Mouse (Mus musculus) ovary, postnatal 10 days (tissue): ENCODE measurements around the gene Tctn1.

Source experiments
- DNase-seq: peaks from one replicate; pipeline ENCODE4 v3.0.0; 2022; ENCODE audit warnings: low spot score

Tctn1 gene

GRCm38 (mm10) chr5:122246547-122247167 is 17.6 kb downstream of the Tctn1 start:
- DNase-seq, result no peak

DNA sequence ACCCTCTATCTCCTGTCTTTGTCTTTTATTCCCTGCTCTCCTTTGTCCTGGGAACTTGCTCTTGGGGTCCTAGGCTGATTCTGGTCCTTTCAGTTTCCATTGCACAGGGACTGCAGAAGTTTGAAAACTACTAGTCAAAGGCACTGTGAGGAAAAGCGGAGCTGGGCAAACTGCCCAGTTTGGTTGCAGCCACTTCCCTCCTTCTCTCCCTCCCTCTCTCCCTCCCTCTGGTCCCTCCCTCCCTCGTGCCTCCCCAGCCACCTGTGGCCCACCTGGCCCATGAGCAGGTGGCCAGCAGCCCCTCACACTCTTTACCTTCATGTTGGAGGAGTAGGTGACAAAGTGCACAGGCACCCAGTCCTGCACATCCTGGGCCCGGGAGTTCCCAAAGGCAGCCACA is 19.1 kb downstream of the Tctn1 start:
- no peak for DNase-seq

- DNase-seq, result no peak
These were observed 20.3 kb downstream of the Tctn1 start for GRCm38 (mm10) chr5:122243781-122244523.

GRCm38 (mm10) chr5:122242521-122243123 is 21.6 kb downstream of the Tctn1 start:
- DNase-seq, result no peak

DNA sequence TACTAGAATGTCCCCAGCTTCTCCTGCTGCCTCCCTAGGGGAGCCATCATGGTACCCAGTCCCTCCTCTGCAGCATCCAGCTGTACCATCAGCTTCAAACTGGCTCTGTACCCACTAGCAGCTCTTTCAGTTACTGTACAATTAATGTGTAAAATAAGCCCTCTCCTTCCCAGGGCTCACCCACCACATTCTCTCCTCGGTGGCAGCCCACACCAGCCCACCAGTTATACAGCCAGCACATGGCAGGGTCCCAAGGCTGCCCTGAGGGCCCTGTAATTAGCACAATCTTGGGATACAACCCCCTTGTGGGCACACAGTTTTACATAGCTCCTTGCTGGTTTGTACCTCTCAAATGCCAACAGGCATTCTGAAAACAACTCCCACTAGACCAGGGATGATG is 23.3 kb downstream of the Tctn1 start:
- DNase-seq, result no peak

GRCm38 (mm10) chr5:122240521-122240920 is 23.7 kb downstream of the Tctn1 start:
- no peak for DNase-seq

DNA sequence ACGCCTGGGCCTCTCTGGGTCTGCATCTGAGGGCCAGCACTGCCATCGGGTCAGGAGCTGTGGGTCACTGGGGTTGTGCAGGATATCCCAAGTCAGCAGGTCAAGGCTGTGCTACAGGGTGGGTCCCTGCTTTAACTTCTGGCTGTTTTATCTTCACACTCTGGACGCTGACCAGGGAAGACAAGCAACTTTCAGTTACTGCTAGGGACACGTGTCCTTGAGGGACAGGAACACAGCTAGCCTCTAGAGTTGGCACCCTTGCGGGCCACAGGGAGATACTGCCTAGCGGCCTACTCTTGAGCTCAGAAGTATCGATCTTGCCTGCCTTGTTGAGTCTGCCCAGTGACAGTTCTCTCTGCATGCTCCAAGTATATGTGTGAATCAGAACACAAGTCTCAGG is 24.6 kb downstream of the Tctn1 start:
- no peak for DNase-seq

DNA sequence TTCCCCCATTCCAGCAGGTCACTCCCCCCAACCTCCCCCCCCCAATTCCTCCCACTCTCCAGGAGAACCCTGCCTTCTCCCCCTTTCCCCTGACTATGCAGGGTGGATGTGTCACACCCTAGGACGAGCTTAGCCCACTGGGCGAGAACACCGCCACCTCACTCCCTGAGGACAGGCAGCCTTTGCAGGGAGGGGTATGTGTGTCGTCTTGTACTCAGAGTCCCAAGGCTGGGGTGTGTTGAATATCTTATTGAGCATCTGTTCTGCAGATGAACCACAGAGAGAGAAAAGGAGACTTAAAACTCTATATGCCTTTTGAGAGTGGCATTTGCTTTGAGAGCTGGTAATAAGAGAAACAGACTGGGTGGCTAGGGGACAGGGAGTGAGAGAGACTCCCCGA is 27.1 kb downstream of the Tctn1 start:
- no peak for DNase-seq

GRCm38 (mm10) chr5:122235196-122235836 is 28.9 kb downstream of the Tctn1 start:
- no peak for DNase-seq

DNA sequence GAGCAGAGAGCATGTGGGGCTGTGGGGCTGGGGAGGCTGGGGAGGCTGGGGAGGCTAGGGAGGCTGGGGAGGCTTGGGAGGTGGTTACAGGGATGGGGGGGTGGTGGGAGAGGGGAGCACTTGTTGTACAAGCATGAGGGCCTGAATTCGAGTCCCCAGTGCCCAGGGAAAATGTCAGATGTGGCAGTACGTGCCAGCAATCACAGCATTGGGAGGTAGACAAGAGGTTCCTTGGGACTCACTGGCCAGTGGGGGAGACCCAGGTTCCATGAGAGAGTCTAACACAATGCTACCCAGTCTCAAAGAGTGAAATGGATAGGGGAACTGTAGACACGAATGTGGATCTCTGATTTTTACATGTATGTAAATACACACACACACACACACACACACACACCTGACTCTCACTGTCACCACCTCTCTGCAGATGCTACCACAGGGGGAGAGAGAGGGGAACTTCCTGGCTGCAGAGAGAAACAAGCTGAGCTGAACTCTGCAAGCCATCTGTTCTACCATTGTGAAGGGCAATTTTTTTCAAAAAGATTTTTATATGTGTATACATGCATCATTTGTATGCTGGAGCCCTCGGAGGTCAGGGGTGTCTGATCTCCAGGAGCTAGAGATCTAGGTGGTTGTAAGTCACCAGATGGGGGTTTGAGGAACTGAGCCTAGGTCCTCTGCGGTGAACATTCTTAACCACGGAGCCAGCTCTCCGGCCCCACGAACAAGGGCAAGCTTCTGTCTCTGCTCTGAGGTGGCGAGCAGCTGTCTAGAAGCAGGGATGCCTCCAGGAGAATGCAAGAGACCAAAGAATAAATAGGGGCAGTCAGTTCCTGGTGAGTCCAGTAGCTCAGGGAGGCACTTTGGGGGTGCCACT is 29.7 kb downstream of the Tctn1 start:
- no peak for DNase-seq

DNA sequence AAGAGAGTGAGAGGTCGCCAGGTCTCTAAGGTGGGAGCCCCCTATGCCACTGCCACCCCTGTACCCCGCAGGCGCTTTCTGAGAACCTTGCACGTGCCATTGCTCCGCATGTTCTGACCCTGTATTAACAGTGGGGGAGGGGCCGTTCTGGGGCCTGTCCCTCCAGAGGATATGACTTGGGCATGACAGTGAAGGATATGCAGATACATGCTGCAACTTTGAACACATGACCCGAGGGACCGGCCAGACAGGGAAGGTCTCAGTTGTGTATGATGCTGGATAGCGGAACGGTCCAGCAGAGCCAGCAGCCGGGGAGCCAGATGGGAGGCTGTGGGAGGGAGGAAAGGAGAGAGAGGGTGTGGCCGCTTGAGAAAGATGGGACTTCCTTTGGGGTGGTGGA is 30.6 kb downstream of the Tctn1 start:
- no peak for DNase-seq

- no peak for DNase-seq
These were observed 31.1 kb downstream of the Tctn1 start for GRCm38 (mm10) chr5:122233077-122233581.

- DNase-seq, result no peak
These were observed 32.3 kb downstream of the Tctn1 start for GRCm38 (mm10) chr5:122232004-122232403.

DNA sequence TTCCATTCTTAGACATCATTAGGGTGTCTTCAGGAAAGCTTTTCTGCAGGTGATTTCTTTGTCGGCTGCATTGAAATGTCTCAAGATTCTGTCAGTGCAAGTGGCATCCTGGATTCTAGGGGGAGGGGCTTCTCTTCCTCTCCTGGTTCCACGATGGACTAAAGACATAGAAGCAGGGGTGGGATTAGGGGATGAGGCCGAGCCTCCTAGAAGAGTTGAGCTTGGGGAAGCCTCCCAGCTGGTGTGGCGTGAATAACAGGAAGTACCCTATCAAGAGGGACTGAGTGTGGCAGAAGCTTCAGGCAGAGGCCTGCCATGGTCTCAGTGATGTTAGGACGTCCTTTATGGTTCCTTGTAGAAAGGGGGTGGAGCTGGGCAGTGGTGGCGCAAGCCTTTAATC is 32.8 kb downstream of the Tctn1 start:
- DNase-seq, result no peak

DNA sequence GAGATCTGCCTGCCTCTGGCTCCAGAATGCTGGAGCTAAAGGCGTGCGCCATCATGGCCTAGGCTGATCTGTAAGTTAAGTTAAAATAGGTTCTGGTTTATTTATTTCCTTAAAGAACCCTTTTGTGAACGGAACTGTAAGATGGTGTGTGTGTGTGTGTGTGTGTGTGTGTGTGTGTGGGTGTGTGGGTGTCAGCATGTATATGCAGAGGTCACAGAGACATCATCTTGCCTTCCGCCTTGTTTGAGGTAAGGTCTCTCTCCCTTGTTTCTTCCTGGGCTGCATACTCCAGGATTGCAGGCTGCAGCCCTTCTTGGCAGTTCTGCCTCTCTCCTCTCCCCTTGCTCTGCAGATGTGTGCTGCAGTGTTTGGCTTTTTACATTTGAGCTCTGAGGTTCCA is 33.4 kb downstream of the Tctn1 start:
- DNase-seq, result no peak

DNA sequence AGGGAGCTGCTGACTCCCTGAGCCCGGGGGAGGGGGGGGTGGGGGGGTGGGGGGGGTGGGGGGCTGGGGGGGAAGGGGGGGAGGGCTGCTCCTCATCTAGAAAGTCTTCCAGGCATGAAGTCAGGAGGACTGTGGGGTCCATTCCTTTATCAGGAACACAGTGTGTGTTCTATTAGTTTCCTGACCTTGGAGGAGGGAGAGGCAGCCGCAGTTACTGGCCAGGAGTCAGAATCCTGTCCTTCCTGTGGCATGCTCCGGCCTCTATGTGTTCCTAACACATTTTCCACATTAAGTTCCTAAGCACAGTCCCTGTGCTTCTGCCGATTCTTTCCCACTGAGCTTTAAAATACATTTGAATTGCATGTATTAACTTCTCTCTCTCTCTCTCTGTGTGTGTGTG is 35.5 kb downstream of the Tctn1 start:
- DNase-seq, result no peak

- DNase-seq, result no peak
These were observed 35.9 kb downstream of the Tctn1 start for GRCm38 (mm10) chr5:122228271-122228765.

GRCm38 (mm10) chr5:122224291-122224690 is 40.0 kb downstream of the Tctn1 start:
- no peak for DNase-seq

DNA sequence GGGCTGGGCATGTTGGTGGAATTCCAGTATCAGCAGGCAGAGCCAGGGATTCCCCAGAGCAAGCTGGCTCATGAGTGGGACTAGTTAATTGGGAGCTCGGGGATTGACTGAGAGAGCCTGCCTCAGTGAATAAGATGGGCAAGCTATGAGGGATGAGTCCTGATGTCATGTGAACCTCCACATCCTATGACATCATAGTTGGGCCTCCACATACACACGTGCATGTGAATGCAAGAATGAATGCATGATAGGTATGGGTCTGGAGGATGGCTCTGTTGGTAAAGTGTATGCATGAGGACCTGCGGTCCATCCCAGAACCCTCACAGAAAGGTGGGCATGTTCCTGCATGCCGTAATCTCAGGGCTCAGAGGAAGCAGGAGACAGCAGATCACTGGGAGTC is 43.2 kb downstream of the Tctn1 start:
- no peak for DNase-seq

GRCm38 (mm10) chr5:122219655-122220629 is 44.3 kb downstream of the Tctn1 start:
- DNase-seq, result no peak
